Mouse (Mus musculus): Measurements from ENCODE around the gene Usp30. TPM values are rescaled to one million over a fixed set of nuclear protein-coding genes. Genes with fewer than 3 reads are reported as not detected.

Usp30 gene
- 2.8 and 3.2 TPM in 2 replicates for polyA plus RNA-seq (2015; fragmentation: Nextera tagmentation; extraction: Ambion mirVana)

GRCm38 (mm10) chr5:114065161-114065560 lies at the start of gene Usp30:
Gene Usp30 (plus strand): TSS chr5:114065461.
- Histone ChIP-seq H3K27me3 (no peaks in the 10 kb centered on the region), H3K27ac (replicated peaks) (no peak within 1 kb of the TSS)

GRCm38 (mm10) chr5:114024390-114024789 lies 40.9 kb upstream of the Usp30 start:
- Histone ChIP-seq H3K4me3 (replicated peaks) (no peak overlapping the region), H3K4me1 (replicated peaks) (peaks cover 6% of the 10 kb centered on the region; the same call in 1 of the 2 replicates), H3K9me3 (replicated peaks) (no peaks in the 10 kb centered on the region), H3K9ac (no peak overlapping the region), H3K4me2 (no peak overlapping the region), H3K27ac (replicated peaks) (no peak overlapping the region), H3K27me3 (peaks cover 22% of the 10 kb centered on the region; the same call in 1 of the 2 replicates), H3K36me3 (replicated peaks) (no peaks in the 10 kb centered on the region)
- ATAC-seq (ENCODE audit: insufficient read depth) = no peak
- WGBS (ENCODE audit: insufficient replicate concordance) = 48% methylated on average over 6 of the region's 6 CpGs

More at GRCm38 (mm10) chr5:114065161-114065560, at the start of gene Usp30:
- WGBS (ENCODE audit: insufficient replicate concordance) = 82% methylated on average over 6 of the region's 6 CpGs
- no peak for ATAC-seq (ENCODE audit: insufficient read depth)
- H3K4me2 ChIP-seq = no peak within 1 kb of the TSS
- no peaks in the 10 kb centered on the region for H3K36me3 ChIP-seq (replicated peaks)
- H3K4me3 ChIP-seq (replicated peaks) = no peak within 1 kb of the TSS
- H3K9me3 ChIP-seq (replicated peaks) = no peaks in the 10 kb centered on the region
- no peaks in the 10 kb centered on the region for H3K4me1 ChIP-seq (replicated peaks)
- H3K9ac ChIP-seq = no peak within 1 kb of the TSS

- Histone ChIP-seq H3K9ac (no peak overlapping the region), H3K4me3 (replicated peaks) (no peak overlapping the region), H3K4me2 (no peak overlapping the region), H3K4me1 (replicated peaks) (peaks cover 6% of the 10 kb centered on the region; the same call in 1 of the 2 replicates), H3K27ac (replicated peaks) (no peak overlapping the region), H3K36me3 (replicated peaks) (no peaks in the 10 kb centered on the region), H3K9me3 (replicated peaks) (no peaks in the 10 kb centered on the region), H3K27me3 (peaks cover 20% of the 10 kb centered on the region; the same call in 1 of the 2 replicates)
- 12% methylated on average over 10 of the region's 10 CpGs for WGBS (ENCODE audit: insufficient replicate concordance)
- ATAC-seq (ENCODE audit: insufficient read depth) = no peak
These were observed 40.4 kb upstream of the Usp30 start for GRCm38 (mm10) chr5:114024885-114025284.

GRCm38 (mm10) chr5:114027217-114027944 lies 37.9 kb upstream of the Usp30 start:
- Histone ChIP-seq H3K9me3 (replicated peaks) (no peaks in the 10 kb centered on the region), H3K9ac (no peak overlapping the region), H3K4me1 (replicated peaks) (peaks cover 6% of the 10 kb centered on the region; the same call in 1 of the 2 replicates), H3K4me2 (no peak overlapping the region), H3K27ac (replicated peaks) (no peak overlapping the region), H3K36me3 (replicated peaks) (no peaks in the 10 kb centered on the region), H3K27me3 (peaks cover 19% of the 10 kb centered on the region; the same call in 1 of the 2 replicates), H3K4me3 (replicated peaks) (no peak overlapping the region)
- ATAC-seq (ENCODE audit: insufficient read depth) = no peak
- WGBS (ENCODE audit: insufficient replicate concordance) = 71% methylated on average over 12 of the region's 12 CpGs

- 66% methylated on average over 12 of the region's 12 CpGs for WGBS (ENCODE audit: insufficient replicate concordance)
- H3K4me1 ChIP-seq (replicated peaks) = peaks cover 6% of the 10 kb centered on the region; the same call in 1 of the 2 replicates
- H3K27me3 ChIP-seq = peaks cover 19% of the 10 kb centered on the region; the same call in 1 of the 2 replicates
- no peak overlapping the region for H3K27ac ChIP-seq (replicated peaks)
- H3K9me3 ChIP-seq (replicated peaks) = no peaks in the 10 kb centered on the region
- no peak for ATAC-seq (ENCODE audit: insufficient read depth)
- H3K4me2 ChIP-seq = no peak overlapping the region
- H3K4me3 ChIP-seq (replicated peaks) = no peak overlapping the region
- H3K9ac ChIP-seq = no peak overlapping the region
- no peaks in the 10 kb centered on the region for H3K36me3 ChIP-seq (replicated peaks)
These were observed 37.1 kb upstream of the Usp30 start for GRCm38 (mm10) chr5:114028111-114028510.

GRCm38 (mm10) chr5:114030652-114031051 lies 34.6 kb upstream of the Usp30 start:
- Histone ChIP-seq H3K4me1 (replicated peaks) (peaks cover 6% of the 10 kb centered on the region; the same call in 1 of the 2 replicates), H3K27ac (replicated peaks) (no peak overlapping the region), H3K9me3 (replicated peaks) (no peaks in the 10 kb centered on the region), H3K36me3 (replicated peaks) (no peaks in the 10 kb centered on the region), H3K27me3 (peaks cover 15% of the 10 kb centered on the region), H3K4me3 (replicated peaks) (no peak overlapping the region), H3K4me2 (no peak overlapping the region), H3K9ac (no peak overlapping the region)
- ATAC-seq (ENCODE audit: insufficient read depth) = no peak
- WGBS (ENCODE audit: insufficient replicate concordance) = 76% methylated on average over 12 of the region's 12 CpGs

- no peak for ATAC-seq (ENCODE audit: insufficient read depth)
- WGBS (ENCODE audit: insufficient replicate concordance) = 57% methylated on average over 3 of the region's 3 CpGs
These were observed 33.0 kb upstream of the Usp30 start for GRCm38 (mm10) chr5:114032161-114032763.

GRCm38 (mm10) chr5:114034393-114034792 lies 30.9 kb upstream of the Usp30 start:
- 58% methylated on average over 7 of the region's 7 CpGs for WGBS (ENCODE audit: insufficient replicate concordance)
- H3K27ac ChIP-seq (replicated peaks) = no peak overlapping the region
- no peaks in the 10 kb centered on the region for H3K4me1 ChIP-seq (replicated peaks)

More at GRCm38 (mm10) chr5:114032161-114032763, 33.0 kb upstream of the Usp30 start:
- peaks cover 12% of the 10 kb centered on the region for H3K27me3 ChIP-seq
- no peak overlapping the region for H3K9ac ChIP-seq
- H3K4me2 ChIP-seq = no peak overlapping the region
- H3K9me3 ChIP-seq (replicated peaks) = no peaks in the 10 kb centered on the region
- H3K27ac ChIP-seq (replicated peaks) = no peak overlapping the region
- no peak overlapping the region for H3K4me3 ChIP-seq (replicated peaks)
- peaks cover 4% of the 10 kb centered on the region; the same call in 1 of the 2 replicates for H3K4me1 ChIP-seq (replicated peaks)
- no peaks in the 10 kb centered on the region for H3K36me3 ChIP-seq (replicated peaks)

GRCm38 (mm10) chr5:114035111-114035510 lies 30.1 kb upstream of the Usp30 start:
- no peak for ATAC-seq (ENCODE audit: insufficient read depth)
- no peak overlapping the region for H3K4me2 ChIP-seq
- peaks cover 10% of the 10 kb centered on the region; the same call in 1 of the 2 replicates for H3K27me3 ChIP-seq
- H3K9ac ChIP-seq = no peak overlapping the region
- H3K27ac ChIP-seq (replicated peaks) = no peak overlapping the region
- no peaks in the 10 kb centered on the region for H3K9me3 ChIP-seq (replicated peaks)
- no peaks in the 10 kb centered on the region for H3K4me1 ChIP-seq (replicated peaks)
- no peak overlapping the region for H3K4me3 ChIP-seq (replicated peaks)
- H3K36me3 ChIP-seq (replicated peaks) = no peaks in the 10 kb centered on the region
- WGBS (ENCODE audit: insufficient replicate concordance) = 64% methylated on average over 10 of the region's 10 CpGs

More at GRCm38 (mm10) chr5:114034393-114034792, 30.9 kb upstream of the Usp30 start:
- Histone ChIP-seq H3K9ac (no peak overlapping the region), H3K36me3 (replicated peaks) (no peaks in the 10 kb centered on the region), H3K27me3 (peaks cover 10% of the 10 kb centered on the region; the same call in 1 of the 2 replicates), H3K4me3 (replicated peaks) (no peak overlapping the region), H3K4me2 (no peak overlapping the region), H3K9me3 (replicated peaks) (no peaks in the 10 kb centered on the region)
- ATAC-seq (ENCODE audit: insufficient read depth) = no peak

- no peaks in the 10 kb centered on the region for H3K9me3 ChIP-seq (replicated peaks)
- H3K27ac ChIP-seq (replicated peaks) = no peak overlapping the region
- H3K9ac ChIP-seq = no peak overlapping the region
- H3K36me3 ChIP-seq (replicated peaks) = no peaks in the 10 kb centered on the region
- H3K4me2 ChIP-seq = no peak overlapping the region
- 41% methylated on average over 7 of the region's 8 CpGs for WGBS (ENCODE audit: insufficient replicate concordance)
- H3K4me1 ChIP-seq (replicated peaks) = peaks cover 17% of the 10 kb centered on the region
- H3K27me3 ChIP-seq = peaks cover 13% of the 10 kb centered on the region
- ATAC-seq (ENCODE audit: insufficient read depth) = no peak
- H3K4me3 ChIP-seq (replicated peaks) = no peak overlapping the region
These were observed 24.8 kb upstream of the Usp30 start for GRCm38 (mm10) chr5:114040508-114040907.

- Histone ChIP-seq H3K27ac (replicated peaks) (no peak overlapping the region), H3K9ac (no peak overlapping the region), H3K27me3 (peaks cover 13% of the 10 kb centered on the region), H3K36me3 (replicated peaks) (no peaks in the 10 kb centered on the region), H3K4me3 (replicated peaks) (no peak overlapping the region), H3K4me1 (replicated peaks) (peaks cover 17% of the 10 kb centered on the region), H3K4me2 (no peak overlapping the region), H3K9me3 (replicated peaks) (no peaks in the 10 kb centered on the region)
- 47% methylated on average over 1 of the region's 1 CpGs for WGBS (ENCODE audit: insufficient replicate concordance)
- ATAC-seq (ENCODE audit: insufficient read depth) = no peak
These were observed 24.4 kb upstream of the Usp30 start for GRCm38 (mm10) chr5:114040911-114041310.

Data from liver, embryonic 15.5 days (tissue).